Mouse (Mus musculus) neural tube, embryonic 13.5 days (tissue): ENCODE measurements around the gene Macrod1. TPM values are rescaled to one million over a fixed set of nuclear protein-coding genes. Genes with fewer than 3 reads are reported as not detected.

Experiments
- ATAC-seq: fragments of 200-750 bp; cut with Nextera tagmentation; 2 replicates; pipeline ENCODE4 v1.8.0; 2017; ENCODE audit warnings: low read depth, mild to moderate bottlenecking, moderate TSS enrichment, moderate library complexity
- H3K27ac ChIP-seq: fragments of 300-500 bp; sonication (generic); replicated peaks from 2 replicates; pipeline ENCODE4 v1.5.1; 2015; ENCODE audit warnings: moderate library complexity, mild to moderate bottlenecking, inconsistent platforms
- H3K27me3 ChIP-seq: fragments of 300-500 bp; sonication (generic); 2 replicates; pipeline ENCODE4 v1.6.1; 2015; ENCODE audit warnings: mild to moderate bottlenecking, inconsistent platforms
- H3K36me3 ChIP-seq: fragments of 300-500 bp; sonication (generic); 2 replicates; pipeline ENCODE4 v1.6.1; 2015; ENCODE audit warnings: mild to moderate bottlenecking, inconsistent platforms
- H3K4me1 ChIP-seq: fragments of 300-500 bp; sonication (generic); replicated peaks from 2 replicates; pipeline ENCODE4 v1.6.1; 2015; ENCODE audit warnings: inconsistent platforms
- H3K4me2 ChIP-seq: fragments of 300-500 bp; sonication (generic); 2 replicates; pipeline ENCODE4 v1.6.1; 2015; ENCODE audit warnings: inconsistent platforms, mild to moderate bottlenecking, moderate library complexity
- H3K4me3 ChIP-seq: fragments of 300-500 bp; sonication (generic); 2 replicates; pipeline ENCODE4 v1.5.1; 2015; ENCODE audit warnings: mild to moderate bottlenecking, inconsistent platforms
- H3K9ac ChIP-seq: fragments of 300-500 bp; sonication (generic); 2 replicates; pipeline ENCODE4 v1.6.1; 2015; ENCODE audit warnings: moderate library complexity, mild to moderate bottlenecking, inconsistent platforms
- H3K9me3 ChIP-seq: fragments of 300-500 bp; sonication (generic); 2 replicates; pipeline ENCODE4 v1.6.1; 2016; ENCODE audit warnings: inconsistent platforms
- WGBS: fragments of 180-500 bp; shearing (Covaris S2); methylation state at CpG from one replicate; pipeline ENCODE4 v1.1.7; 2015; 5-methylcytosine and 5-hydroxymethylcytosine counted together
- polyA plus RNA-seq: library from polyadenylated mRNA; unstranded; fragments of >200 nt; fragmentation: Nextera tagmentation; extraction: Ambion mirVana; gene quantifications from 2 replicates; pipeline ENCODE4 v1.2.1, GENCODE M21; 2015

The Macrod1 gene
- polyA plus RNA-seq, 1 experiment from 2014 or later = 5.2 TPM

- H3K36me3 ChIP-seq = no peaks in the 10 kb centered on the region
- ATAC-seq = no peak
- H3K9me3 ChIP-seq = no peaks in the 10 kb centered on the region
- peaks cover 72% of the 10 kb centered on the region for H3K27me3 ChIP-seq
- H3K4me3 ChIP-seq = no peak overlapping the region
- no peak overlapping the region for H3K9ac ChIP-seq
- H3K4me2 ChIP-seq = no peak overlapping the region
- no peak overlapping the region for H3K27ac ChIP-seq
- WGBS = 87% methylated on average over 5 of the region's 5 CpGs
- H3K4me1 ChIP-seq = peaks cover 39% of the 10 kb centered on the region
Measured at GRCm38 (mm10) chr19:7062110-7062509, 5.5 kb downstream of the Macrod1 start.

DNA sequence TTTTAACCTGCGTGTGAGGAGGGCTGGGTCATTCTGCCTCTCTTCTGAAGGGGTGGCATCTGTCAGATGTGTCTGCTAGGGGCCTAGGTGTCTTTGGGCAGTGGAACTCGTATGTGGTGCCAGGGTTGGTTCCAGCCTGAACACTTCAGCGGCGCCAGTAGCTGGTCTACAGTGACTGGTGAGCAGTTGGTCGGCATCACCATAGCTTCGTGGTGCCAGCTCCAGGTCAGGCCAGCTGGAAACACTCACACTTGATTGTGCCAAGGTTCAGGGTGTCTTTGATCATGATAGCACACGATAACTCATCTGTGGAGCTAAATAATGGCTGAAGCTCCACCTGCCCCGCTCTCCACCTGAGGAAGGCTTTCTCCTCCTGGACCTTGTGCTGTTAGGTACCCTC lies 6.3 kb downstream of the Macrod1 start:
- Histone ChIP-seq H3K4me2 (no peak overlapping the region), H3K4me1 (peaks cover 39% of the 10 kb centered on the region), H3K27ac (no peak overlapping the region), H3K9me3 (no peaks in the 10 kb centered on the region), H3K9ac (no peak overlapping the region), H3K27me3 (peaks cover 66% of the 10 kb centered on the region), H3K36me3 (no peaks in the 10 kb centered on the region), H3K4me3 (no peak overlapping the region)
- no peak for ATAC-seq
- 93% methylated on average over 8 of the region's 8 CpGs for WGBS

GRCm38 (mm10) chr19:7064571-7064970 lies 8.0 kb downstream of the Macrod1 start:
- Histone ChIP-seq H3K4me1 (peaks cover 49% of the 10 kb centered on the region), H3K4me2 (no peak overlapping the region), H3K4me3 (no peak overlapping the region), H3K9me3 (no peaks in the 10 kb centered on the region), H3K36me3 (no peaks in the 10 kb centered on the region), H3K9ac (no peak overlapping the region), H3K27me3 (peaks cover 49% of the 10 kb centered on the region), H3K27ac (no peak overlapping the region)
- 2% methylated on average over 3 of the region's 3 CpGs for WGBS
- peak; percentile 26 for ATAC-seq

GRCm38 (mm10) chr19:7066034-7066827 lies 9.6 kb downstream of the Macrod1 start:
- 0 out of 2 replicates have a peak overlapping the region, but pooled peaks have one; percentile 38 for H3K27ac ChIP-seq

GRCm38 (mm10) chr19:7066828-7067342 lies 10.3 kb downstream of the Macrod1 start:
- ATAC-seq = no peak
- Histone ChIP-seq H3K36me3 (no peaks in the 10 kb centered on the region), H3K27me3 (peaks cover 36% of the 10 kb centered on the region), H3K9me3 (no peaks in the 10 kb centered on the region), H3K4me1 (peaks cover 73% of the 10 kb centered on the region), H3K4me3 (no peak overlapping the region), H3K9ac (peak overlapping the region; percentile 52; the same call in 1 of the 2 replicates), H3K27ac (0 out of 2 replicates have a peak overlapping the region, but pooled peaks have one; percentile 38), H3K4me2 (peak overlapping the region; percentile 28)
- 33% methylated on average over 7 of the region's 8 CpGs for WGBS

More at GRCm38 (mm10) chr19:7066034-7066827, 9.6 kb downstream of the Macrod1 start:
- H3K4me3 ChIP-seq = no peak overlapping the region
- ATAC-seq = no peak
- peaks cover 66% of the 10 kb centered on the region for H3K4me1 ChIP-seq
- 24% methylated on average over 15 of the region's 15 CpGs for WGBS
- no peaks in the 10 kb centered on the region for H3K36me3 ChIP-seq
- peak overlapping the region; percentile 28 for H3K4me2 ChIP-seq
- no peaks in the 10 kb centered on the region for H3K9me3 ChIP-seq
- peak overlapping the region; percentile 52 for H3K9ac ChIP-seq
- H3K27me3 ChIP-seq = peaks cover 36% of the 10 kb centered on the region

- ATAC-seq = 0 out of 2 replicates have a peak, but pooled peaks have one; percentile 0
- H3K4me2 ChIP-seq = peak overlapping the region; percentile 29
Measured at GRCm38 (mm10) chr19:7067344-7068050, 10.9 kb downstream of the Macrod1 start.

DNA sequence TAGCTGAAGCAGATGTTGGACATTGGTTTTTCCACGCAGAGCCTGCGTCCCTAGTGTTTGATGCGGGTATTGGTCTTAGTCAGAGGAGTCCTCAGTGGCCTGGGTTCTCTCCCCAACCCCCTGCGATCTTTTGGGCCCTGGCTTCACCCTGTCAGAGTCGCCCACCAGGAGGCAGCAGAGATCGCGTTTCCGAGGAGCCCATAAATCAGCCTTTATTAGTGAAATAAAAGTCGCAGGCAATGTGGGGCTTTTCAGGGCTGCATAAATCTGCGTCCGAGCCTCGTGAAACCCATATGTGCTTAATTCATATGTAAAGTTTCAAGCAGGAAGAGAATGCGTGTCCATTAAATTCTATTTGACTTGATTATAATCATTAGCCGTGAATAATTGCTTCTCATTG lies 11.5 kb downstream of the Macrod1 start:
- Histone ChIP-seq H3K36me3 (no peaks in the 10 kb centered on the region), H3K27me3 (peaks cover 43% of the 10 kb centered on the region), H3K27ac (peak overlapping the region; percentile 71), H3K9ac (peak overlapping the region; percentile 13), H3K4me2 (peak overlapping the region; percentile 29), H3K9me3 (no peaks in the 10 kb centered on the region), H3K4me1 (peaks cover 85% of the 10 kb centered on the region), H3K4me3 (no peak overlapping the region)
- WGBS = 1% methylated on average over 14 of the region's 14 CpGs
- ATAC-seq = peak; percentile 21

More at GRCm38 (mm10) chr19:7067344-7068050, 10.9 kb downstream of the Macrod1 start:
- Histone ChIP-seq H3K36me3 (no peaks in the 10 kb centered on the region), H3K27me3 (peaks cover 42% of the 10 kb centered on the region), H3K9me3 (no peaks in the 10 kb centered on the region), H3K27ac (no peak overlapping the region; the same call in 1 of the 2 replicates), H3K4me3 (no peak overlapping the region), H3K4me1 (peaks cover 79% of the 10 kb centered on the region), H3K9ac (peak overlapping the region; percentile 52)
- WGBS = 45% methylated on average over 20 of the region's 20 CpGs

GRCm38 (mm10) chr19:7068661-7069531 lies 12.3 kb downstream of the Macrod1 start:
- Histone ChIP-seq H3K27me3 (peaks cover 43% of the 10 kb centered on the region), H3K4me3 (no peak overlapping the region), H3K36me3 (no peaks in the 10 kb centered on the region), H3K9me3 (no peaks in the 10 kb centered on the region), H3K27ac (peak overlapping the region; percentile 71), H3K4me1 (peaks cover 93% of the 10 kb centered on the region), H3K4me2 (peak overlapping the region; percentile 29), H3K9ac (peak overlapping the region; percentile 55; the same call in 1 of the 2 replicates)
- 15% methylated on average over 11 of the region's 11 CpGs for WGBS
- 0 out of 2 replicates have a peak, but pooled peaks have one; percentile 8 for ATAC-seq

DNA sequence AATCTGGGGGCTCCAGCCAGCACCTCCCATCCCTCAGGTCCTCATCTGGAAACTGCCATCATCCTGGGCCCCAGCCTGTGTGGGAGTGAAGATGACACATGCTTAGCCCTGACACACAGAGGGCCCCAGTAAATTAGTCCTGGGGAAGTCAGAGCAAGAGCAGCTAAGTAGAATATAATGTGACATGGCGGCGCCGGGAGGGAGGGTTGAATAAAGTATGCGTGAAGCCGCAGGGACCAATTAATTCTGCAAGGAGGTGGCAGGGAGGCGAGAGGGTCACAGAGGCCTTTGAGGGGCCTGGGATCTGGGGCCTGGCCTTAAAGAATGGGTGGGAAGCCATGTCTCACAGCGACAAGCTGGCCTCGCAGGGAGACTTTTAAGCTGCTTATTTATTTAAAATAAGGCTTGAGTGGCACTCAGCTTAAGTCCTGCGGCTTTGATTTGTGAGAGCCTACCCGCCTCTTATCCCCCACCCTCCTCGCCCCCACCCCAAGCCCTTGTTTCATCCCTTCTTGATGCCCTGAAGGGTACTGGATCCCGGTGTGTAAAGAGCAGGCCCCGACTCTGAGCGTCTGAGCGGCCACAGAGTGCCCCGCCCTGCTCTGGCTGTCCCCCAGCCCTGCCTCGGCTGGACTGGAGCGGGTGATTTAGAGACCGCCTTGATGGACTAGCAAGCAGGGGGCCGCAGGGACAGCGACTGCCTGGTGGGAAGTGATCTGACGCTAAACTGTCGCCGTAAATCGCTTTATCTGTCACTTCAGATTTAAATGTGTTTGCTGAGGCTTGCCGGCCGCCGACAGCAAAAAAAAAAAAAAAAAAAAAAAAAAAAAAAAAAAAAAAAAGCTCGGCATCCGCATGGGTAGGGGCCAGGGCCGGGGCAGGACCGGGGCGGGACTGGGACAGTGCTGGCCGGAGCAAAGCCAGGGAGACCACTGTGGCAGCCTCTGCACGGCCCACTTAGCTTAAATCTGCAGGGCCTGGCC lies 13.5 kb downstream of the Macrod1 start:
- 1% methylated on average over 33 of the region's 35 CpGs for WGBS
- Histone ChIP-seq H3K4me1 (peaks cover 97% of the 10 kb centered on the region), H3K27ac (peak overlapping the region; percentile 71), H3K36me3 (no peaks in the 10 kb centered on the region), H3K4me3 (no peak overlapping the region), H3K9ac (peak overlapping the region; percentile 55), H3K4me2 (peak overlapping the region; percentile 36), H3K9me3 (no peaks in the 10 kb centered on the region), H3K27me3 (peaks cover 54% of the 10 kb centered on the region)
- no peak for ATAC-seq

DNA sequence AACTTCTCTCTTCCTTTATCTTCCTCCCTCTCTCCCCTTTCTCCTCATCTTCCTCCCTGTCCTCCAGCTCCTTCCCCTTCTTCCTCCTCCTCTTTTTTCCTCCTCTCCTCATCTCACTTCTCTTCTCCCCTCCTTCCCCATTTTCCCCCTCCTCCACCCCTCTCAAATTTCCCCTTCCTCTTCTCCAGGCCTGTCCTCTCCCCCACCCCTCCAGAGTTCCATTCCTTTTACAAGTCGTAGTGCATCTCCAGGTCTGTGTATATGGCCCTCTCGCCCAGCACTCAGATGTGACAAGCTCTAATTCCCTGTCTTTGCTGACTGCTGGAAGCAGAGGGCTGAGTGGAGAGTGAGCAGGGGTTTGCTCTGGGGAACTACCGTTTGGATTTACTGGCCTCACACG lies 14.2 kb downstream of the Macrod1 start:
- H3K36me3 ChIP-seq = no peaks in the 10 kb centered on the region
- H3K9ac ChIP-seq = no peak overlapping the region
- peak overlapping the region; percentile 36 for H3K4me2 ChIP-seq
- no peak for ATAC-seq
- H3K27ac ChIP-seq = peak overlapping the region; percentile 71; the same call in 1 of the 2 replicates
- peaks cover 54% of the 10 kb centered on the region for H3K27me3 ChIP-seq
- 3% methylated on average over 4 of the region's 4 CpGs for WGBS
- H3K9me3 ChIP-seq = no peaks in the 10 kb centered on the region
- peaks cover 90% of the 10 kb centered on the region for H3K4me1 ChIP-seq
- H3K4me3 ChIP-seq = no peak overlapping the region
